Mouse (Mus musculus): ENCODE data around the gene Bpifb3. TPM values are rescaled to one million over a fixed set of nuclear protein-coding genes. Genes with fewer than 3 reads are reported as not detected.

The Bpifb3 gene
- not detected for total RNA-seq (2021)

- intact Hi-C loops (cut with DNase I), result no loop called here
- no peak for DNase-seq (ENCODE audit: low spot score)
Measured at GRCm38 (mm10) chr2:153917930-153918329, at the start of gene Bpifb3. TSS of gene Bpifb3 (plus strand) at chr2:153918230.

DNA sequence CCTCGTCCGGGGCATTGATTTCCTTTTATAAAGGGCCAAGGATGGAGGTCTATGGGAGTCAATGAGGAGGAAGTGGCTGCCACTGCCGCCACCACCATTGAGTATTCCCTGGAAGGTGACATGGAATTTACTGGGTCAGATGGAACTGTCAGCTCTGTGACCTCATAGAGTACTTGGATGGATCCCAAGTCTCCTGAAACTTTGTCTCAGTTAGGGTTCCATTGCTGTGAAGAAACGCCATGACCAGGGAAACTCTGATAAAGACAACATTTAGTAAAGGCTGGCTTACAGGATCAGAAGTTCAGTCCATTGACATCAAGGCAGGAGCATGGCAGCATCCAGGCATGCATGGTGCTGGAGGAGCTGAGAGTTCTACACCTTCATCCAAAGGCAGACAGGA, 47.0 kb upstream of the Bpifb3 start, which contains the start of gene Sun5:
TSS of gene Sun5 (minus strand) at position 101 of the 400 bp plus-strand sequence.
- intact Hi-C loops (cut with DNase I), result no loop called here
- DNase-seq (ENCODE audit: low spot score), result no peak

DNA sequence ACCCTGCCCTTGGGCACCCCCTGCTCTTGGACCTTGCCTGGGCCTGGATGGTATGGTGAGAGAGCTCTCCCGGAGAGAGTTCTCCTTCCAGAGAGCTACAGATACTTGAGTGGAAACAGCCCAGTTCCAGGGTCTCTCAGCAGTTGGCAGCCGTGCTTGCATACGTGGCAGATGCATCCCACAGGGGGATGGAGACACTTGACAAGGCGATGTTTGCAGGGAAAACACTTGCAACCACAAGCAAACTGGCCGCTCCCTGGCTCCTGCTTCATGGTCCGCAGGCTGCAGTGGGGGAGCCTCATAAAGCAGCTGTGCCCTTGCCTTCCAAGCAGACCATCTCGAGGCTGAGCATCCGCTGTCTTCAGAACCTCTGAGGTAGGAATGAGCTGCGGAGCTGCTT, 43.3 kb upstream of the Bpifb3 start, which contains the start of gene Bpifb2:
TSS of gene Bpifb2 (plus strand) at position 301 of the 400 bp plus-strand sequence.
- DNase-seq (ENCODE audit: low spot score), result no peak
- intact Hi-C loops (cut with DNase I), result no loop called here

DNA sequence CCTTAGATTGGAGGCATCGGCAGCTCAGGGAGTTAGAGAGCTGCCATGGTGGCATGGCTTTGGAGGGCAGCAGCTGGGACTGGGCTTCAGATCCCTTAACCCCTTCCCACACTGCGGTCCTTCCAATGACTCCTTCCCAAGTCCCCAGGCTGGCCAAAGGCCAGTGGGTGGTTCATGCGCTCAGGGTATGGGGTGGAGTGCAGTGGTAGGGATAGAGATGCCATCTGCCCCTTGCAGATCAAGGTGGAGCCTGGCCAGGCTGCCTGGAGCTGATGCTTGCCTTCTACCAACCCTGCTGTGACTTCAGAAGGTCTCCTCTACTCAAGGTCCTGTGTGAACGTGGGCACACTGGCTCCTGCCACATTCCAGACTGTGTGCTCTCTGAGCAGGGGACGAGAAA, 18.9 kb upstream of the Bpifb3 start:
- no peak for DNase-seq (ENCODE audit: low spot score)
- intact Hi-C loops (cut with DNase I), result no loop called here

GRCm38 (mm10) chr2:153900088-153900487, 17.9 kb upstream of the Bpifb3 start, which contains the start of gene Bpifb6:
TSS of gene Bpifb6 (plus strand) at chr2:153900388.
- intact Hi-C loops (cut with DNase I), result no loop called here
- DNase-seq (ENCODE audit: low spot score), result no peak

DNA sequence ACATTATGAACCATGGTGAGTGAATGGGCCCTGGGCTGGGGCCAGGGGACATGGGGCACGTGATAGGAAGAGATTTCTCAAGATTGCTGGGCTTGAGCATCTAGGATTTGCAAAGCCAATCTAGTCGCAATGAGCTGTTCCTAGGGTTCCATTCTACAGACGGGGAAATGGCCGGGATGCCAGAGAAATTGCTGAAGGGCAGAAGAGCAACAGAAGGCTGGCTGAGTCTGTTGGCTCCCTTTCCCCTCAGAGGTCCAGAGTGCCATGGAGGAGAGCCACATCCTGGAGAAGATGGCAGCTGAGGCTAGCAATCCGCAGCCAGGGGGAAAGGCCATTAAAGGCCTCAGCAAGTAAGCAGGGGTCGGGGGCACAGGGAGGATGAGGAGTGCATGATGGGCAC, 15.3 kb upstream of the Bpifb3 start:
- intact Hi-C loops (cut with DNase I), result no loop called here
- no peak for DNase-seq (ENCODE audit: low spot score)

DNA sequence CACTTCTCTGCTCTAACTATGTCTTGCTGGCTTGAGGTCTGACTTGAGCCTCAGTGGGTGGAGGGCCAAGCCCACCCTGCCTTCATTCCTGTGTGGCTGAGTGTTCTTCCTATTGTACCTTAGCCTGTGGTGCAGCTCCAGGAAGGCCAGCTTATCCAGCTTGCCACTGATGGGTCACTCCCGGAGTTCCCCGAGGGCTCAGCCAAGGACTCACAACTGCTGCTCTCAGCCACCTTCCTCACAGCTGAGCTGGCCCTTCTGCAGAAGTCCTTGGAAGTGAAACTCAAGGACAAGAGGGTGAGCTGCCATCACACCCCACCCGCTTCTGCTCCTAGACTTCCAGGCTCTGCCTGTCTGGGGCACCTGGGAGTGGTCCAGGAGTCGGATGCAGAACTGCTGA, 11.4 kb upstream of the Bpifb3 start:
- intact Hi-C loops (cut with DNase I), result no loop called here
- no peak for DNase-seq (ENCODE audit: low spot score)

- intact Hi-C loops (cut with DNase I), result no loop called here
- DNase-seq (ENCODE audit: low spot score), result no peak
Measured at GRCm38 (mm10) chr2:153914151-153914550, 3.9 kb upstream of the Bpifb3 start.

DNA sequence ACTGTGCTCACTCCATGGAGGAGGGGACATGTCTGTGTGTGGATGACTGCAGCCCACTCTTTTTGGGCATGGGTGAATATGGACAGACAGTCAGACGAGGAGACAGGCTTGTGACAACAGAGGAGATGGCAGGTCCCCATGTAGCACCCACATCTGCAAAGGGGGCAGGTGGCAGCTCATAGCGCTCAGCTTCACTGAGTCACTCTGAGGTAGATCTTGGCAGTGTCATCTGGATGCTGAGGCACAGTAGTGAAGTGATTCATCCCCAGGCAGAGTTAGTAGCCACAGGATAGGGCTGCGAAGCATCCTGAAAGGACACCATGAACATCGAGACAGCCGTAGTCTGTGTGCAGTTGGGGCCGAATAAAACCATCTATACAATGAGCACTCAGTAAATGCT, 3.2 kb downstream of the Bpifb3 start:
- DNase-seq (ENCODE audit: low spot score), result no peak
- intact Hi-C loops (cut with DNase I), result no loop called here

- no peak for DNase-seq (ENCODE audit: low spot score)
- intact Hi-C loops (cut with DNase I), result loop anchor here (2.0 to 5.0 kb wide), 3 partner anchors 123 to 263 kb away; no protein-coding TSS in a partner anchor
Measured at GRCm38 (mm10) chr2:153929871-153930413, 11.9 kb downstream of the Bpifb3 start.

DNA sequence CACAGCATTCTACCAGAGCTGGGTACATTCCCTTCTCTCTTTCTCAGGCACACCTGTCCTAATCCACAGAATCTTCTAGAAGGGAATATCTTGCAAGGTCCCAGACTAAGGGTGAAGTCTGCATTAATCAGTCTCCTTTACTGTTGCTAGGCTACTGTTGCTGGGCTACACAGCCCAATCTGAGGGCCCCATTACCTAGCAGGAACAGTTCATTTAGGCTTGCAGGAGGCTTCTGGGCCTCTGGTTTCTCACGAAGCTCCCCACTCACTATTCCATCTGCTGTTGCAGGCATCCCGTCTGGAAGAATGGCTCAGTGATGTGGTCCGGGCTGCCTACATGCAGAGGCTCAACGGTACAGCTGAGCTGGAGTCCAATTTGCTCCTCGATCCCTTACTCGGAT, 13.1 kb downstream of the Bpifb3 start:
- no peak for DNase-seq (ENCODE audit: low spot score)
- intact Hi-C loops (cut with DNase I), result loop anchor here (5.0 kb wide), 1 partner anchor 219 kb away; no protein-coding TSS in a partner anchor

DNA sequence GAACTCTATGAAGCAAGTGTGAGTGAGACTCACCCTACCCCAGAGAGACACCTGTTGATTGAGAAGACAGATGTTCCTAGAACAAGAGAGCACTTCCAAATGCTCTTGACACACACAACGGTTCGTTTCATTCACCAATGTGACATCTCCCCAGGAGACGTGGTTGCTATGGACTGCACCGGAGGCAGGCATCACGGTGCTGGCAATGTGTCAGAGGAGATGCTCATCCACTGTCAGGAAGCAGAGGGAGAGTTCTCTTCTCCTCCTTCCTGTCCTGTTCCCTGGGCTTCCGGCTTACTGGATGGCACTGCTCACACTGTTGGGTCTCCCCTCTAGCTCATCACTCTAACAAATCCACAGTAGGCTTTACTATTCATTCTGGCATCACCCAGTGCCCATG, 15.3 kb downstream of the Bpifb3 start:
- DNase-seq (ENCODE audit: low spot score), result no peak
- intact Hi-C loops (cut with DNase I), result loop anchor here (5.0 kb wide), 1 partner anchor 221 kb away; no protein-coding TSS in a partner anchor

DNA sequence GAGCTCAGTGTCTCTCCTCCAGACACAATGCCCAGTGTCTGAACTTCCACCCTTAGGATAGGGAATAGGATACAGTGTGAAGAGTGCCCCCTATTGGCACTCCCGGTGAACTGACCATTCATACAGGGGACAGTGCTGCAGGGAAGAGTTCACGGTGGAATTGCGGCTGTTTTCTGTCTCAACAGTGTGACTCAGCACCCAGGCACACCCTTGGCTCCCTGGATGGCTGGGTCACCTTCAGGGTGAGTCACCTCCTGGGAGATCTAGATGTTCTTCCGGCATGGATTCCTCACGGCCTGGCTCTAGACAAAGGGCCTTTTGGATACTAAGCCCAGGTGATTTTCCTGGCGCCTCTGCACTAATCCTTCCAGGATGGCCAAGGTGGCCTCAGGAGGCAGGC, 17.3 kb downstream of the Bpifb3 start:
- no peak for DNase-seq (ENCODE audit: low spot score)
- intact Hi-C loops (cut with DNase I), result no loop called here

- DNase-seq (ENCODE audit: low spot score), result no peak
- intact Hi-C loops (cut with DNase I), result no loop called here
Measured at GRCm38 (mm10) chr2:153937843-153938242, 19.8 kb downstream of the Bpifb3 start, which contains the start of gene Bpifb4. TSS of gene Bpifb4 (plus strand) at chr2:153938212.

- no peak for DNase-seq (ENCODE audit: low spot score)
- intact Hi-C loops (cut with DNase I), result no loop called here
Measured at GRCm38 (mm10) chr2:153943537-153943936, 25.5 kb downstream of the Bpifb3 start.

- no peak for DNase-seq (ENCODE audit: low spot score)
- intact Hi-C loops (cut with DNase I), result no loop called here
Measured at GRCm38 (mm10) chr2:153944567-153944966, 26.5 kb downstream of the Bpifb3 start.

DNA sequence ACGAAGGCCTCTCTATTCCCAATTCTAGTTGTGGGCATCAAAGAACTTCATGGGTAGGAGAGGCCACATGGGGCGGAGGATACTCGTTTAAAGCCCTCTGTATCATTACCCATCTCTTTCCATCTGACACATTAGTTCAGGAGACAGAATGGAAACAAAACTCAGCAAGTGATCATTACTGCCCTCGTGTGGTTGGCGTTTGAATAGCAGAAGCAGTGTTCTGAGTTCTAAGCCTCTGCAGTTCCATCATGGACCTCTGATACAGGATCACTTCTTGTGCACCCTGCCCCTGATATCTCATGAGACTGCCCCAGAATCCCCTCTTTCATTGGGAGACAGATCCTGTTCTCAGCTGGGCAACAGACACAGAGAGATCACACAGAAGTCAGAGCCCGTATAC, 34.9 kb downstream of the Bpifb3 start:
- intact Hi-C loops (cut with DNase I), result no loop called here
- DNase-seq (ENCODE audit: low spot score), result no peak

DNA sequence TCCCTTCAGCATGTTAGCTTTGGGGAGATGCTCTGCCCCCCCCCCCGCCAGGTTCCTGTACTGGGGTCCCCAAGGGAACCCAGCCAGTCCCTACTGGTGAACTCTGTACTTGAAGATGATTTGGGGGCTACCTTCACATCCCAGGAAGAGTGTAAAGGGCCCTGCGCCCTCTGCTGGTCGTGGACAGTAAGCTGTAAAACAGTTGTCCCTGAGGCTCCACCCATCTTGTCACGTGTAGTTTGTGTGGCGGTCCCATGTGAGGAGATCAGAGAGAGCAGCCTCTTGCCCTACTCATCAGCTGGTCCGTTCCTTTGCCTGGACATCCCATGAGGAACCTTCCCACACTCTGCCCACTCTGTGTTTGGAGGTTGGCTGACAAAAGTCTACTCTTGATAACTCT, 35.8 kb downstream of the Bpifb3 start:
- intact Hi-C loops (cut with DNase I), result no loop called here
- no peak for DNase-seq (ENCODE audit: low spot score)

DNA sequence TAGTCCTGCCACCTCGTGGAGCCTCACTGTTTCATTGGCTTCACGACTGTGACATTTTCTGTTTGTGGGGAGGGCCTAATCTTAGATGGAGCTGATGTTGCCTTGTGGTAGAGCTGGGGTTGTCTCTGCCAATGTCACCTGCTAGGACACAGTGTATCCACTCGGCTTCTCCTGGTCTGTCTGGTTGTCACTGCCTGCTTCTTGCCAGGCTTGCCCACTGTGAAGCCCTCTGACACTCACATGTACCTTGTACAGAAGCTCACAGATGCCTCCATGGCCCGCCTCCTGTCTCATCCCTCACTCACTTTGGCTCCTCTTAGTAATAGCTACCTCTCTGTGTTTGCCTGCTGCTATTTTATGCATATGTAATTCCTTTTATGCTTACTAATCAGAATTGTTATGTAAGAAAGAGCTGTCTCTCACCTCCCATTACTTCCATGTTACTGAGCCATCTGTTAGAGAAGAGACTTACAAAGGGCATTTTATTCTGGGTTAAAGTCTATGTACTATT, 44.8 kb downstream of the Bpifb3 start:
- DNase-seq (ENCODE audit: low spot score), result no peak

DNA sequence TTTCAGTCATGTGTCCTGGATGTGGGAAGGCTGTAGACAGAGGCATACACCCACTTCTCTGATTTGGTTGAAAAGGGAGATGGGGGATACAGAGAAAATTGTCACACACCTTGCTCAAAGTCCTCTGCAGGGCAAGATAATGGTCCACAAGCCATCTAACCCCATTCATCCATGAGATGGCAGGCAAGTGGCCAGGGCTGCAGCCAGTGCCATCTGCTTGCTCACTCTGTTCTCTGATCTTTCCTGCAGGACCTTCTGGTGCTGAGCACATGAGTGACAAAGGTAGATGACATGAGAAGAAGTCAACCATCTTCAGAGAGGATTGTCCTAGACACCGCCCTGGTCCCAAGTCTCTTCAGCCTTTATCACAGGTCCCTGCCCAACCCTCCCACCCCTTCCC, 45.3 kb downstream of the Bpifb3 start:
- intact Hi-C loops (cut with DNase I), result no loop called here
- DNase-seq (ENCODE audit: low spot score), result no peak

More for the DNA sequence above, 44.8 kb downstream of the Bpifb3 start:
- intact Hi-C loops (cut with DNase I), result no loop called here

DNA sequence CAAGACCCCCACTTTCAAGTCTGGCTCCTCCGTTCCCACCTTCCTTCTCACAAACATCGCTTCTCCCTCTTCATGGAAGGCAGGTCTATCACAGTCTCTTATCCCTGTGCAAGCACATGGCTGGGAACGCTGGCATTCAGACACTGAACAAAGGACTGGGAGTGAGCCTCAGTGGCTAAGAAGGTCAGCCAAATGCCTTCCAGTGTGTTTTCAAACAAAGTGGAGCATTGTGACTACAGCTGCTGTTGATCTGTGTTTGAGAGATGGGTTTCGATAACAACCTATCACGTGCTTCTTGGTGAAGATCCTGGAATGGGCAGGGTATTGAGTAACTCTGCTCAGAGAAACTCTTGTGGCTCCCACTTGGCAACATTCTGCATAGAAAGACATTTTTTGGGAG, 52.2 kb downstream of the Bpifb3 start:
- DNase-seq (ENCODE audit: low spot score), result no peak
- intact Hi-C loops (cut with DNase I), result no loop called here

DNA sequence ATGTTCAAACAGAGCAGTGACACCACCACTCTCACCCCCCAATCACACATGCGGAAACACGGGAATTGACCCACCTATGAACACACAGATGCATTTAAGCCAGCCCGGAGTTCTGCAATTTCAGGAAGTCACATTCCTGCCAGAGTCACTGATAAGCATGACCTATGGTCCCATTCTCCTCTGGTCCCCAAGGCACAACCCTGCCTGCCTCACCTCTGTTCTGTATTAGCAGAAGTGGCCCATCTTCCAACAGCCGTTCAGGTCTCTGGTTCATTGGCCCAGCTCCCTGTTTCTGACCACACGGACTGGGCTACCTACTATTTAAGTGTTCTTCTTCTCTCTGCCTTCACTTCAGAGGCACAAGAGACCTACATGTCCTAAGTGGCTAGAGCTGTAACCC, 56.6 kb downstream of the Bpifb3 start, which contains the start of gene Bpifa6:
TSS of gene Bpifa6 (plus strand) at position 364 of the 400 bp plus-strand sequence.
- DNase-seq (ENCODE audit: low spot score), result no peak
- intact Hi-C loops (cut with DNase I), result no loop called here

Data from heart, postnatal 25 days (tissue).